Comparison of ENCODE assay signal across 8 mouse cellular contexts in the genomic region with DNA sequence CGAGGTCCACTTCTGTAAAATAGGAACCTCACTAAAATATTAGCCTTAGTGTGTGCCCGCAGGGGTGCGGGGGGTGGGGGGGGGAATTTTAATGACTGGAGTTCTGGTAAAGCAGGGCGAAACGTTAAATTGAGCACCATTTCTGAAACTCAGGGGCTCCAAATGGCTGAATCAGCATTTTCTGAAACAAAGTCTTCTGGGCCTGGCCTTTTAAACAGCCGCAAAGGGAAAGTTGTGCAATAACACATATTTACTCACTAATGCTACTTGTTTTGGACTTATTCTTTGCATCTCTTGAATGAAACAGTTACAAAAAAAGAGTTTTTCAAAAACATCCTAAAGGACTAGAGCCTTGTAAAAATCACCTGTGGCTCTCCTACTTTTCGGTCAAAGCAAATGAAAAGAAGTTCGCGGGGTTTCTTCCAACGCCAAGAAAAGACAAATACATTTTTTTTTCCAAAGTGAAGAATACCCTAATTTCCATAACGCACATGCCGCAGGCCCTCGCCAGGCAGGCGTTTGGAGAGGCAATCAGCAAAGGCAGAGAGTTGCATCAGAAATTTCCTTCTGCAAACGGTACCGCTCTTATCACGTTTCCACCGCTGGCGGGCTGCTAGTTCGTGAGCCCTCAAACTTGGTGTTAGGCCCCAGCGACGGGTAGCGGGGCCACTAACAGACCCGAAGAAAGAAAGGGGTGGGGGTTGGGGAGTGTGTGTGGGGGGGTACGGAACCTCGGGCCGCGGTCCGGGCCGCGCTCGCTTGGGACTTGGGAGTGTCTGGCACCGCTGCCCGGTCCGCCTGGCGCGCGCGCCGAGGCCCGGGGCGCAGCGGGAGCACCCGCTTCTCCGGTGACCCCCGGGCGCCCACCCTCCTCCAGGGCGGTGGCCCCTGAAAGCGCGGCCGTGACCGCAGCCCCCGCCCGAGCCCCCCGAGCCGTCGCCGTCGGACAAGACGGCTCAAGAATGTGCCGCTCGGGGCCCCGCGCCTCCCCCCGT. TPM values are rescaled to one million over a fixed set of nuclear protein-coding genes. Genes with fewer than 3 reads are reported as not detected.
A peak's percentile ranks its signal among the peaks of the same experiment; 100 is the strongest.
DNase-seq lines count a peak whose midpoint lies in the region; ATAC-seq and TF ChIP-seq lines count a peak whose summit lies in the region.

No protein-coding gene starts in this region.

- ATAC-seq in hindbrain, embryonic 16.5 days: no peak; the same call in 1 of the 2 replicates
- ATAC-seq in lung, embryonic 16.5 days (ENCODE audit: low read depth): no peak; the same call in 1 of the 2 replicates
- peak; percentile 3; the same call in 1 of the 2 replicates for ATAC-seq in stomach, embryonic 16.5 days (ENCODE audit: insufficient read depth, low FRiP score)

- DNase-seq in gastrocnemius, postnatal 10 days: peak; percentile 32
- no peak for DNase-seq in gastrocnemius, postnatal 36 days
- no peak for DNase-seq in right cerebral cortex, postnatal 14 days
- no peak for DNase-seq in right cerebral cortex, adult 18-20 months

- H3K27ac ChIP-seq in embryonic fibroblast, embryonic 13.5 days (ENCODE audit: insufficient read depth, low read length): peak overlapping the region; percentile 81
- peak overlapping the region; percentile 71 for H3K27ac ChIP-seq in hindbrain, embryonic 16.5 days (ENCODE audit: low read depth, low read length)
- H3K27ac ChIP-seq in lung, embryonic 16.5 days (ENCODE audit: low read length): peak overlapping the region; percentile 85
- peak overlapping the region; percentile 84 for H3K27ac ChIP-seq in stomach, embryonic 16.5 days (ENCODE audit: low read length)

- H3K4me1 ChIP-seq in embryonic fibroblast, embryonic 13.5 days (ENCODE audit: control insufficient read depth, insufficient read depth, low read length): no peaks in the 10 kb centered on the region
- H3K4me1 ChIP-seq in hindbrain, embryonic 16.5 days (ENCODE audit: control insufficient read depth, insufficient read depth, low read depth, low read length): peaks cover 14% of the 10 kb centered on the region
- peaks cover 7% of the 10 kb centered on the region; the same call in 1 of the 2 replicates for H3K4me1 ChIP-seq in lung, embryonic 16.5 days (replicated peaks; ENCODE audit: control insufficient read depth, insufficient read depth, low read length)
- H3K4me1 ChIP-seq in stomach, embryonic 16.5 days (ENCODE audit: control insufficient read depth, insufficient read depth, low read length): no peaks in the 10 kb centered on the region

- H3K9ac ChIP-seq in hindbrain, embryonic 16.5 days (ENCODE audit: low read depth, low read length): peak overlapping the region; percentile 63
- peak overlapping the region; percentile 91 for H3K9ac ChIP-seq in lung, embryonic 16.5 days (ENCODE audit: low read length)
- peak overlapping the region; percentile 92 for H3K9ac ChIP-seq in stomach, embryonic 16.5 days (ENCODE audit: low read length)

- no peak for TF ChIP-seq CTCF in embryonic fibroblast, embryonic 13.5 days (IDR thresholded peaks at IDR 0.05; ENCODE audit: borderline replicate concordance, insufficient read depth, low read length)

- TF ChIP-seq POLR2A in embryonic fibroblast, embryonic 13.5 days (IDR thresholded peaks at IDR 0.05; ENCODE audit: low read depth, low read length): no peak

- no peaks in the 10 kb centered on the region for H3K36me3 ChIP-seq in hindbrain, embryonic 16.5 days (ENCODE audit: control insufficient read depth, insufficient read depth, low read length)
- no peaks in the 10 kb centered on the region for H3K36me3 ChIP-seq in lung, embryonic 16.5 days (ENCODE audit: control insufficient read depth, insufficient read depth, low read length)
- no peaks in the 10 kb centered on the region for H3K36me3 ChIP-seq in stomach, embryonic 16.5 days (ENCODE audit: control insufficient read depth, insufficient read depth, low read length)

- 2% methylated on average over 61 of the region's 65 CpGs for WGBS in hindbrain, embryonic 16.5 days
- WGBS in lung, embryonic 16.5 days: 3% methylated on average over 54 of the region's 65 CpGs
- 4% methylated on average over 52 of the region's 65 CpGs for WGBS in stomach, embryonic 16.5 days

- H3K9me3 ChIP-seq in hindbrain, embryonic 16.5 days (ENCODE audit: control insufficient read depth, low read length): no peaks in the 10 kb centered on the region
- no peaks in the 10 kb centered on the region for H3K9me3 ChIP-seq in lung, embryonic 16.5 days (ENCODE audit: control insufficient read depth, low read length)
- no peaks in the 10 kb centered on the region for H3K9me3 ChIP-seq in stomach, embryonic 16.5 days (replicated peaks; ENCODE audit: control insufficient read depth, low read length)

- peak overlapping the region; percentile 93 for H3K4me3 ChIP-seq in embryonic fibroblast, embryonic 13.5 days (ENCODE audit: insufficient read depth, low read length)
- peak overlapping the region; percentile 49 for H3K4me3 ChIP-seq in hindbrain, embryonic 16.5 days (ENCODE audit: low read length)
- H3K4me3 ChIP-seq in lung, embryonic 16.5 days (ENCODE audit: low read length): peak overlapping the region; percentile 66
- H3K4me3 ChIP-seq in stomach, embryonic 16.5 days (replicated peaks; ENCODE audit: low read length): peak overlapping the region; percentile 60

- intact Hi-C loops in gastrocnemius, postnatal 36 days (cut with DNase I): loop anchor here (5.0 kb wide), 1 partner anchor 219 kb away; no protein-coding TSS in a partner anchor

- H3K4me2 ChIP-seq in hindbrain, embryonic 16.5 days (ENCODE audit: low read length): peak overlapping the region; percentile 63
- peak overlapping the region; percentile 70 for H3K4me2 ChIP-seq in lung, embryonic 16.5 days (ENCODE audit: low read depth, low read length)
- H3K4me2 ChIP-seq in stomach, embryonic 16.5 days (ENCODE audit: low read depth, low read length): peak overlapping the region; percentile 54

- peaks cover 73% of the 10 kb centered on the region for H3K27me3 ChIP-seq in hindbrain, embryonic 16.5 days (replicated peaks; ENCODE audit: control insufficient read depth, insufficient read depth, low read length)
- peaks cover 63% of the 10 kb centered on the region for H3K27me3 ChIP-seq in lung, embryonic 16.5 days (ENCODE audit: control insufficient read depth, insufficient read depth, low read depth, low read length)
- peaks cover 59% of the 10 kb centered on the region for H3K27me3 ChIP-seq in stomach, embryonic 16.5 days (ENCODE audit: control insufficient read depth, insufficient read depth, low read length)

RNA-seq across cellular contexts. Expression of a gene that starts 2.3 kb away (rescaled TPM):
- total RNA-seq in gastrocnemius, postnatal 10 days (2021): 100 to 1,000 TPM; 410 to 422 TPM
- 10 to 100 TPM; 47.5 to 62.4 TPM for total RNA-seq in gastrocnemius, postnatal 36 days (2021)
- 618 and 784 TPM in 2 replicates for polyA plus RNA-seq in embryonic fibroblast, embryonic 13.5 days (2011; ENCODE audit: insufficient read length, low read depth, missing spikeins)
- polyA plus RNA-seq in hindbrain, embryonic 16.5 days (2015; fragmentation: Nextera tagmentation; extraction: Ambion mirVana): 72.7 and 102 TPM in 2 replicates
- polyA plus RNA-seq in lung, embryonic 16.5 days (2015; fragmentation: Nextera tagmentation; extraction: Ambion mirVana): 518 and 579 TPM in 2 replicates
- 361 and 397 TPM in 2 replicates for polyA plus RNA-seq in stomach, embryonic 16.5 days (2015; fragmentation: Nextera tagmentation; extraction: Ambion mirVana)
